Mouse (Mus musculus) heart, embryonic 11.5 days (tissue): ENCODE measurements at regions not wholly inside any gene's neighbourhood (a gene's known extent, or its start where the extent isn't known, plus 50 kb on each side); places are given as distances from the start of the nearest gene placed in this dataset.
"Not testable (repeated sequence)": the region's sequence is repeated elsewhere in the genome, so short reads cannot be mapped to it uniquely, and the experiment has no call there.

Experiments
- ATAC-seq: fragments of 200-750 bp; cut with Nextera tagmentation; replicated peaks from 2 replicates; pipeline ENCODE4 v1.8.0; 2017; ENCODE audit warnings: moderate library complexity; ENCODE audit not compliant: insufficient number of reproducible peaks, low FRiP score, low TSS enrichment
- H3K27ac ChIP-seq: fragments of 300-500 bp; sonication (generic); 2 replicates; pipeline ENCODE4 v1.5.1; 2014; ENCODE audit warnings: mild to moderate bottlenecking, low read depth, low read length
- H3K27me3 ChIP-seq: fragments of 300-500 bp; sonication (generic); 2 replicates; pipeline ENCODE4 v1.6.1; 2014; ENCODE audit warnings: mild to moderate bottlenecking, low read length, mixed read lengths; ENCODE audit not compliant: control insufficient read depth, insufficient read depth
- H3K36me3 ChIP-seq: fragments of 300-500 bp; sonication (generic); 2 replicates; pipeline ENCODE4 v1.6.1; 2014; ENCODE audit warnings: mild to moderate bottlenecking, low read length, moderate library complexity, mixed read lengths; ENCODE audit not compliant: control insufficient read depth, insufficient read depth
- H3K4me1 ChIP-seq: fragments of 300-500 bp; sonication (generic); 2 replicates; pipeline ENCODE4 v1.6.1; 2014; ENCODE audit warnings: low read length; ENCODE audit not compliant: control insufficient read depth, insufficient read depth
- H3K4me2 ChIP-seq: fragments of 300-500 bp; sonication (generic); 2 replicates; pipeline ENCODE4 v1.6.1; 2014; ENCODE audit warnings: mild to moderate bottlenecking, moderate library complexity
- H3K4me3 ChIP-seq: fragments of 300-500 bp; sonication (generic); 2 replicates; pipeline ENCODE4 v1.5.1; 2014; ENCODE audit warnings: low read depth, low read length
- H3K9ac ChIP-seq: fragments of 300-500 bp; sonication (generic); 2 replicates; pipeline ENCODE4 v1.6.1; 2014; ENCODE audit warnings: mild to moderate bottlenecking, low read depth, low read length, moderate library complexity
- H3K9me3 ChIP-seq: fragments of 300-500 bp; sonication (generic); replicated peaks from 2 replicates; pipeline ENCODE4 v1.6.1; 2016; ENCODE audit warnings: low read length; ENCODE audit not compliant: control insufficient read depth
- WGBS: fragments of 180-500 bp; shearing (Covaris S2); extraction: QIAGEN DNeasy Blood & Tissue Kit; methylation state at CpG from one replicate; pipeline ENCODE4 v1.1.7; 2014; ENCODE audit not compliant: insufficient replicate concordance; 5-methylcytosine and 5-hydroxymethylcytosine counted together

DNA sequence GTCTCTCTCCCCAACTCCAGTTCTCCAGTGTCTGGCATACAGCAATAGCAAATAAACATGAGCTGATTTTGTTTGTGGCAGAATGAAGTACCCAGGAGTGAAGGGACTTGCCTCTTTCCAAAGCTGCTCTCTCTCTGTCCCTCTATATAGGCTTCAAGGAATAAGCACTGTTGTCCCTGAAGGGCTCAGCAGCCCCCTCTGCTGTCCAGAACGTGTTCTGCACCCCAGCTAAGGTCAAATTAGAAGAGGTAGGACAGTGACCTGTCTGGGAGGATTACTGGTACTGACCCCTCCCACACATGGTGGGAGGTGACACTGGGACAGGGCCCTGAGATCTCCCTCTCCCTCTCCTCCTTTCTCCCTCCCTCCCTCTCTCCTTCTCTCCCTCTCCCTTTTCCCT, 65.7 kb upstream of the Col1a1 start:
- H3K4me2 ChIP-seq: no peak overlapping the region
- no peaks in the 10 kb centered on the region for H3K36me3 ChIP-seq
- no peaks in the 10 kb centered on the region for H3K9me3 ChIP-seq
- no peak overlapping the region for H3K4me3 ChIP-seq
- ATAC-seq: no peak
- no peak overlapping the region for H3K27ac ChIP-seq
- no peak overlapping the region for H3K9ac ChIP-seq
- WGBS: 9% methylated on average over 1 of the region's 1 CpGs
- peaks cover 12% of the 10 kb centered on the region for H3K27me3 ChIP-seq
- peaks cover 19% of the 10 kb centered on the region for H3K4me1 ChIP-seq

DNA sequence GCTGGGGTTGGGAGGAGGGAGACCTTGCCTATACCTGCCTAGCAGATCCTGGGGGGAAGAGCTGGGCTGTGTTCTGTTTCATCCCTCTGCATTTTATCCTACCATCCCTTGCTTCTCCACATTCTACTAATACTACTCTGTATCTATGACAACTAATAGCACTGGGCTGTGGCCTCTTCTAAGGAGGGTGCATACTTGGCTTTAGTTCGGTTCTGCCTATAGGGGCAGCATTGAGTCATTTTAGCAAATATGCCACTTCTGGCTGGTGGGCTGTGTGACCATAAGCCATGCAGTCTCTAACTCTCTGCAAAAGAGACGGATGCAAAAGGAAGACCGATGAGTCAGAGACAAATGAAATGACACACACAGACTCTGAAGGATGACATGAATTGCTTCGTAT, 66.2 kb upstream of the Col1a1 start:
- WGBS: 15% methylated on average over 4 of the region's 4 CpGs
- H3K4me3 ChIP-seq, ATAC-seq, H3K27me3 ChIP-seq, H3K9me3 ChIP-seq, H3K36me3 ChIP-seq, H3K4me2 ChIP-seq, H3K9ac ChIP-seq, H3K27ac ChIP-seq: not testable (repeated sequence)
- H3K4me1 ChIP-seq: peaks cover 19% of the 10 kb centered on the region

GRCm38 (mm10) chr11:94866176-94866967, 69.7 kb upstream of the Col1a1 start:
- no peak overlapping the region for H3K4me2 ChIP-seq
- ATAC-seq: peak; percentile 31; the same call in 1 of the 2 replicates
- no peak overlapping the region for H3K27ac ChIP-seq
- no peaks in the 10 kb centered on the region for H3K4me1 ChIP-seq
- H3K9me3 ChIP-seq: no peaks in the 10 kb centered on the region
- H3K36me3 ChIP-seq: no peaks in the 10 kb centered on the region
- H3K9ac ChIP-seq: no peak overlapping the region
- peaks cover 3% of the 10 kb centered on the region for H3K27me3 ChIP-seq
- no peak overlapping the region for H3K4me3 ChIP-seq
- 14% methylated on average over 9 of the region's 9 CpGs for WGBS

DNA sequence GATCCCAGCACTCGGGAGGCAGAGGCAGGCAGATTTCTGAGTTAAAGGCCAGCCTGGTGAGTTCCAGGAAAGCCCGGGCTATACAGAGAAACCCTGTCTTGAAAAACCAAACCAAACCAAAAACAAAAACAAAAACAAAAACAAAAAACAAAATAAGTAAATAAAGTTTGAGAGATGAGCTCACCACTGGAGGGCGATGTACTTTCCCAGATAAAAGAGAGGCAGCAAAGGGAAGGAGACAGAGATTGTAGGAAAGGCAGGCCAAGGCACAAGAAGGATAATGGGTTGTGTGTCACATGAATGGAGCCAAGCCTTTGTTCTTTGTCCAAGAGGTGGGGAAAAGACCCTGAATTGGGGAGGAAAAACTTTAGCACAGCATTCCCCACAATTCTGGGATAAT, 67.6 kb upstream of the Tmem92 start:
- ATAC-seq: no peak
- no peaks in the 10 kb centered on the region for H3K9me3 ChIP-seq
- H3K4me1 ChIP-seq: no peaks in the 10 kb centered on the region
- no peak overlapping the region for H3K9ac ChIP-seq
- no peak overlapping the region for H3K4me2 ChIP-seq
- H3K4me3 ChIP-seq: no peak overlapping the region
- H3K27ac ChIP-seq: no peak overlapping the region
- no peaks in the 10 kb centered on the region for H3K27me3 ChIP-seq
- 85% methylated on average over 3 of the region's 3 CpGs for WGBS
- no peaks in the 10 kb centered on the region for H3K36me3 ChIP-seq

DNA sequence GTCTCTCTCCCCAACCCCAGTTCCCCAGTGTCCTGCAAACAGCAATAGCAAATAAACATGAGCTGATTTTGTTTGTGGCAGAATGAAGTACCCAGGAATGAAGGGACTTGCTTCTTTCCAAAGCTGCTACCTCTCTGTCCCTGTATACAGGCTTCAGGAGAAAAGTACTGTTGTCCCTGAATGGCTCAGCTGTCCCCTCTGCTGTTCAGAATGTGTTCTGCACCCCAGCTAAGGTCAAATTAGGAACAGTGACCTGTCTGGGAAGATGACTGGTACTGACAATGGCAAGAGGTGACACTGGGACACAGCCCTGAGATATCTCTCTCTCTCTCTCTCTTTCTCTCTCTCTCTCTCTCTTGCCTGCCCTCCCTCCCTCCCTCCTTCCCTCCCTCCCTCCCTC, 56.6 kb upstream of the Tmem92 start:
- ATAC-seq: no peak
- Histone ChIP-seq H3K36me3 (no peaks in the 10 kb centered on the region), H3K9me3 (no peaks in the 10 kb centered on the region), H3K4me1 (no peaks in the 10 kb centered on the region), H3K9ac (no peak overlapping the region), H3K4me2 (no peak overlapping the region), H3K4me3 (no peak overlapping the region), H3K27me3 (0 out of 2 replicates have a peak, but pooled peaks cover 3% of the 10 kb centered on the region), H3K27ac (no peak overlapping the region)

GRCm38 (mm10) chr11:94838140-94838539, 55.6 kb upstream of the Tmem92 start:
- Histone ChIP-seq H3K9ac (no peak overlapping the region), H3K27ac (no peak overlapping the region), H3K4me1 (no peaks in the 10 kb centered on the region), H3K36me3 (no peaks in the 10 kb centered on the region), H3K27me3 (0 out of 2 replicates have a peak, but pooled peaks cover 3% of the 10 kb centered on the region), H3K9me3 (no peaks in the 10 kb centered on the region), H3K4me2 (no peak overlapping the region), H3K4me3 (no peak overlapping the region)
- WGBS: 45% methylated on average over 3 of the region's 3 CpGs
- ATAC-seq: no peak

DNA sequence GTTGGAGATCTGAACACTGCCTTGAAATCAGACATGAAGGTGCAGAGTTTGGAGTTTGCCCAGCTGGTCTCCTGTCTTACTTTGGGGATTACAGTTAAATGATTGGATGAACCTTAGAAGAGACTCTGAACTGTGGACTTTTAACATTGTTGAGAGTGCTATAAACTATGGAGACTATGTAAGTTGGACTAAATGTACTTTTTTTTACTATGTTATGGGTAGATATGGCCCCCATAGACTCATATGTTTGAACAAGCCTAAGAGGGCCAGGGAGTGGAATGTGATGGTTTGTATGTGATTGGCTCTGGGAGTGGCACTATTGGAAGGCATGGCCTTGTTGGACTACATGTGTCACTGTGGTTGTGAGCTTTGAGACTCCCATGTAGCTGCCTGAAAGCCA, 53.8 kb upstream of the Tmem92 start:
- Histone ChIP-seq H3K27ac (no peak overlapping the region), H3K27me3 (0 out of 2 replicates have a peak, but pooled peaks cover 3% of the 10 kb centered on the region), H3K9ac (no peak overlapping the region), H3K36me3 (no peaks in the 10 kb centered on the region), H3K4me1 (no peaks in the 10 kb centered on the region), H3K4me2 (no peak overlapping the region), H3K9me3 (no peaks in the 10 kb centered on the region), H3K4me3 (no peak overlapping the region)
- no peak for ATAC-seq

GRCm38 (mm10) chr11:94832246-94832985, 49.9 kb upstream of the Tmem92 start:
- H3K4me1 ChIP-seq: no peaks in the 10 kb centered on the region
- H3K9ac ChIP-seq: no peak overlapping the region
- H3K27me3 ChIP-seq: 0 out of 2 replicates have a peak, but pooled peaks cover 3% of the 10 kb centered on the region
- no peaks in the 10 kb centered on the region for H3K9me3 ChIP-seq
- 27% methylated on average over 13 of the region's 13 CpGs for WGBS
- no peak overlapping the region for H3K4me3 ChIP-seq
- H3K36me3 ChIP-seq: no peaks in the 10 kb centered on the region
- ATAC-seq: no peak; the same call in 1 of the 2 replicates
- H3K4me2 ChIP-seq: no peak overlapping the region
- no peak overlapping the region for H3K27ac ChIP-seq
